Comparison of ENCODE assay signal across 7 mouse cellular contexts in the genomic region with DNA sequence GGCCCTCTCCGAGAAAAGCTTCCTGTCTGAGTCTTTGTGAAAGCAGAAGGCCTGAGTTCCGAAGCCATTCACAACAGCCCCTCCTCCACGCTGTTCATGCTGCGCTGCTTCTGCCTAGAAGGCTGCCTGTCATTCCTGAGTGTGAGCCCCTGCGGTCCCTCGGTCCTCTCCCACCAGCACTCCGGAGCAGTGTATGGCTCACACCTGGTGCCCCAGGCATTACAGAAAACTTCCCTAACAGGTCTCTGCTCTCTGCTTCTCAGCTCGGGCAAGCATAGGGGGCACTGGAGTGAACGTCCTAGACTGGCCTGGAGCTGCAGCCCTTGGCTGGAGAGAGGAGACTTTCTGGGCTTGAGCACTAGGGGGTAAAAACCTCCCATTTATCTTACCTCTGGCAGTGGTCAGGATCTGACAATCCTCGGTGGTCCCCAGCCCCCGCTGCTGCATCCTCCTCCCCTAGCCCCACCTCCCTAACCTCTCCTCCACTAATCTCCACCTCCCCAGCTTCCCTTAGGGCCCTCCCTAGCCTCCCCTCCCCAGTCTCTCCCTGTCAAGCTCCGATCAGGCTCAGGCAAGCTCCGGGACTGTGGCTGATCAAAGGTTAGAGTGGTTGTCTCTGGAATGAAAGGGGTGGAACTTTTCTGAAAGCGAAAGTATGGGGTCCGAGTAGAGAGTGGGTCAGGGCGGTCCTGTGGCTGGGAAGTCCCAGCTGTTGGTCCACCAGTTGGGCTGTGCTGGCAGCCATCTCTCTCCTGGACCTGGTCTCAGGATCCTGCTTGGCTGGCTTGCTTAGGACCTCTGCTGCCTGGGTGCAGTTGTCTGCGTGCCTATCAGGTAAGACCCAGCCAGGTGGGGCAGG. TPM values are rescaled to one million over a fixed set of nuclear protein-coding genes. Genes with fewer than 3 reads are reported as not detected.
DNase-seq lines count a peak whose midpoint lies in the region; ATAC-seq lines count a peak whose summit lies in the region.

A gene (plus strand): TSS at position 97 of the 859 bp plus-strand sequence.

- peak within 1 kb of the TSS; percentile 15 for H3K4me3 ChIP-seq in embryonic facial prominence, embryonic 11.5 days (ENCODE audit: low read depth, low read length)
- peak within 1 kb of the TSS; percentile 12 for H3K4me3 ChIP-seq in hindbrain, embryonic 12.5 days
- H3K4me3 ChIP-seq in neural tube, embryonic 13.5 days: peak within 1 kb of the TSS; percentile 16; the same call in 1 of the 2 replicates

- no peaks in the 10 kb centered on the region for H3K9me3 ChIP-seq in embryonic facial prominence, embryonic 11.5 days (replicated peaks; ENCODE audit: control insufficient read depth, low read length)
- no peaks in the 10 kb centered on the region for H3K9me3 ChIP-seq in hindbrain, embryonic 12.5 days (replicated peaks)
- H3K9me3 ChIP-seq in neural tube, embryonic 13.5 days: no peaks in the 10 kb centered on the region

- peak within 1 kb of the TSS; percentile 29 for H3K9ac ChIP-seq in embryonic facial prominence, embryonic 11.5 days (replicated peaks; ENCODE audit: low read length)
- peak within 1 kb of the TSS; percentile 38; the same call in 1 of the 2 replicates for H3K9ac ChIP-seq in hindbrain, embryonic 12.5 days
- peak within 1 kb of the TSS; percentile 49; the same call in 1 of the 2 replicates for H3K9ac ChIP-seq in neural tube, embryonic 13.5 days

- WGBS in embryonic facial prominence, embryonic 11.5 days: 5% methylated on average over 17 of the region's 17 CpGs
- WGBS in hindbrain, embryonic 12.5 days: 2% methylated on average over 17 of the region's 17 CpGs
- WGBS in neural tube, embryonic 13.5 days: 3% methylated on average over 17 of the region's 17 CpGs

- no peaks in the 10 kb centered on the region for H3K36me3 ChIP-seq in embryonic facial prominence, embryonic 11.5 days (replicated peaks; ENCODE audit: control insufficient read depth, insufficient read depth, low read depth, low read length)
- H3K36me3 ChIP-seq in hindbrain, embryonic 12.5 days: no peaks in the 10 kb centered on the region
- no peaks in the 10 kb centered on the region for H3K36me3 ChIP-seq in neural tube, embryonic 13.5 days

- peaks cover 6% of the 10 kb centered on the region for H3K4me1 ChIP-seq in embryonic facial prominence, embryonic 11.5 days (ENCODE audit: control insufficient read depth, insufficient read depth, low read length)
- peaks cover 24% of the 10 kb centered on the region for H3K4me1 ChIP-seq in hindbrain, embryonic 12.5 days
- H3K4me1 ChIP-seq in neural tube, embryonic 13.5 days (replicated peaks): peaks cover 23% of the 10 kb centered on the region

- DNase-seq in R1 (ENCODE audit: low read depth, low spot score) (peak; percentile 37), liver (peak; percentile 50)
- DNase-seq in embryonic facial prominence, embryonic 11.5 days (ENCODE audit: low spot score): peak; percentile 59
- DNase-seq in right cerebral cortex, postnatal 36 days (ENCODE audit: low spot score in 2 of 2): no peak

- ATAC-seq in embryonic facial prominence, embryonic 11.5 days (replicated peaks; ENCODE audit: insufficient number of reproducible peaks, low FRiP score, low TSS enrichment, low read depth): peak; percentile 16; the same call in 1 of the 2 replicates
- peak; percentile 33 for ATAC-seq in hindbrain, embryonic 12.5 days (ENCODE audit: low FRiP score)
- no peak for ATAC-seq in neural tube, embryonic 13.5 days (ENCODE audit: low read depth)
- no peak for ATAC-seq in monocyte, adult 5-6 weeks (replicated peaks; ENCODE audit: insufficient number of reproducible peaks, low FRiP score, low TSS enrichment, poor library complexity, severe bottlenecking)

- peaks cover 9% of the 10 kb centered on the region for H3K27me3 ChIP-seq in embryonic facial prominence, embryonic 11.5 days (ENCODE audit: control insufficient read depth, insufficient read depth, low read length)
- peaks cover 44% of the 10 kb centered on the region for H3K27me3 ChIP-seq in hindbrain, embryonic 12.5 days
- H3K27me3 ChIP-seq in neural tube, embryonic 13.5 days: peaks cover 50% of the 10 kb centered on the region

- peak within 1 kb of the TSS; percentile 40 for H3K4me2 ChIP-seq in embryonic facial prominence, embryonic 11.5 days (ENCODE audit: low read depth, low read length)
- peak within 1 kb of the TSS; percentile 48 for H3K4me2 ChIP-seq in hindbrain, embryonic 12.5 days (replicated peaks)
- peak within 1 kb of the TSS; percentile 45 for H3K4me2 ChIP-seq in neural tube, embryonic 13.5 days

- H3K27ac ChIP-seq in embryonic facial prominence, embryonic 11.5 days (replicated peaks; ENCODE audit: low read depth, low read length): no peak within 1 kb of the TSS
- no peak within 1 kb of the TSS for H3K27ac ChIP-seq in hindbrain, embryonic 12.5 days
- no peak within 1 kb of the TSS for H3K27ac ChIP-seq in neural tube, embryonic 13.5 days (replicated peaks)

RNA-seq across cellular contexts. Expression of the gene that starts here (rescaled TPM):
- polyA plus RNA-seq in embryonic facial prominence, embryonic 11.5 days (2014; fragmentation: Nextera tagmentation; extraction: Ambion mirVana): 6.3 and 7.3 TPM in 2 replicates
- 4.9 and 5.1 TPM in 2 replicates for polyA plus RNA-seq in hindbrain, embryonic 12.5 days (2016; fragmentation: Nextera tagmentation; extraction: Ambion mirVana)
- 1.1 and 2.3 TPM in 2 replicates for polyA plus RNA-seq in neural tube, embryonic 13.5 days (2015; fragmentation: Nextera tagmentation; extraction: Ambion mirVana)
- total RNA-seq in monocyte, adult 5-6 weeks (2017): 1.1 TPM in 1 of 3 replicates, not detected in the others

Comparison
In these comparisons a context has a peak if more than half of its experiments do, and no peak if none do; other contexts are left out.
1. DNase-seq: peak in R1 (single experiment), embryonic facial prominence, embryonic 11.5 days (single experiment) and liver (single experiment); none in right cerebral cortex, postnatal 36 days (0 of 2).
2. ATAC-seq: peak in embryonic facial prominence, embryonic 11.5 days (single experiment) and hindbrain, embryonic 12.5 days (single experiment); none in neural tube, embryonic 13.5 days (single experiment) and monocyte, adult 5-6 weeks (single experiment).
3. Peak in every context shown above with its lines, with median percentiles within 50 percentile points of each other: H3K4me2 ChIP-seq, H3K4me3 ChIP-seq and H3K9ac ChIP-seq.